Mouse (Mus musculus): ENCODE data around the gene Slc35e3.

DNA sequence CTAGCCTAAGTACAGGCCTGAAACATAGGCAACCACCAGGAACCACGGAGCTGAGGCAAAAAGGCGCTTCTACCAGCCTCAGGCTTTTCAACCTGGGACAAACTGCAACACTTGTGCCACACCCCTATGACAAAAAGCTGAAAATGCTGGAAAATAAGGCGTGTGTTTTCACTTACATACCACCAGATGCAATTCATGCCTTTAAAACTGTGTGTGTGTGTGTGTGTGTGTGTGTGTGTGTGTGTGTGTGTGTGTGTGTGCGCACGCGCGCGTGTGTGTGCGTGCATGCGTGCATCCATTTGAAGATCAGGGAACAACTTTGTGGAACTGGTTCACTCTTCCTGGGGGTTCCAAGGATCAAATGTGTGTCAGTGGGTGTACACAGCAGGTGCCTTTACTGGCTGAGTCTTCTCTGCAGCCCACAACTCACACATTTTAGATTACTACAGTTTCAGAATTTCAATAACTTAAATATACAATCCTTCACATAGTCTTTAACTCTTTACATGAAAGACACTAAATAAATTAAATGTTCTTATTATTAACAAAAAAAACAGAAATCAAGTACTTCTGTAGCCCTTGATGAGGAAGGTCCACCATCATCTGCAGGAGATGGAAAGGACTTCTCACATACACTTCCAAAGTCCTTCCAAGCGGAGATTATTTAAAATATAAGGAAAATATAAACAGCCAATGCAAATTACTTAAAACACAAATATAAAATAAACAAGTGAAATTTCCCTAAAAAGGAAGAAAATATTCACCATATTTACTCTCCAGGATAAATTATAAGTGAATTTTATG is 56.7 kb downstream of the Slc35e3 start:
- no peak for TF ChIP-seq POLR2A (IDR thresholded peaks at IDR 0.05; ENCODE audit: insufficient read depth, low read depth, low read length)
- TF ChIP-seq CTCF (IDR thresholded peaks at IDR 0.05; ENCODE audit: insufficient read depth, low read depth, low read length): no peak

Data from olfactory bulb, adult 2 months (tissue).